Mouse (Mus musculus) cerebellum, adult (tissue): Measurements from ENCODE around the gene Lcn2.

Experiments used
- ATAC-seq: cut with Nextera tagmentation; 2 replicates; pipeline ENCODE4 v1.9.2; 2017; ENCODE audit warnings: mild to moderate bottlenecking, moderate library complexity, mixed read lengths; ENCODE audit not compliant: insufficient number of reproducible peaks, low FRiP score, low TSS enrichment

Lcn2 gene

DNA sequence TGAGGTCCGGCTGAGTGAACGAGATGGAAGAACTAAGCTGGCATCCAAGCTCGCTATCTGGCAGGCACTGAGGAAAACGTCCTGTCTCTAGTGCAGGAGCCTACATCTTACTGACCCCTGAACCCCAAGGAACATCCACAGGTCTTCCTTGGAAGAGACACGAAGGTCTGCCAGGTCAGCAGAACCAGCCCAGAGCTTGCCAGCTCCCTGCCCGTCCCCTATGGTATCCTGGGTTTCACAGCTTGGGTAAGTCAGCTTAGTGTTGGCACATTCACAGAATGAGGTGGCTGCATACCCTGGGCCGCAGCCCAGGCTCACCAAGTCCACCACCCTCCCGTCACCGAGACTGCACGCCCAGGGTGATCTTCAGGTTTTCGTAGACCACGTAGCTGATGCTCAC, 27.7 kb upstream of the Lcn2 start:
- no peak for ATAC-seq

DNA sequence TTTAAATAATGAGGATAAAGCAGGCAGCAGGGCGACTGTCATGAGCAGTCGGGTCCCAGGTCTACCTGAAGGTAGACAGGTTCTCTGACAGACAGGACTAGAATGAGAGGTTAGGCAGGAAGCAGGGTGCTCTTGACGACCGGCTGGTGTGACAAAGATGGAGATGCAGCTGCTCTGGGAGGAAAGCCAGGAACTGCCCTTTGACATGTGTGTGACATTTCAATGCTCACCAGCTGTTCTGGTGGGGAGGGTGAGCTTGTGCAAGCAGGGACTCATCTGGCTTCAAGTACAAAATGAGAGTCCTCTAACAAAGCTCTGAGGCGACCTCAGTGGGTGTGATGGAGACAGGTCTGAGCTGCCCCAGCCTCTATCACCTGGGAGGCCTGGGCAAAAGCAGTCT, 25.9 kb upstream of the Lcn2 start:
- ATAC-seq: no peak

DNA sequence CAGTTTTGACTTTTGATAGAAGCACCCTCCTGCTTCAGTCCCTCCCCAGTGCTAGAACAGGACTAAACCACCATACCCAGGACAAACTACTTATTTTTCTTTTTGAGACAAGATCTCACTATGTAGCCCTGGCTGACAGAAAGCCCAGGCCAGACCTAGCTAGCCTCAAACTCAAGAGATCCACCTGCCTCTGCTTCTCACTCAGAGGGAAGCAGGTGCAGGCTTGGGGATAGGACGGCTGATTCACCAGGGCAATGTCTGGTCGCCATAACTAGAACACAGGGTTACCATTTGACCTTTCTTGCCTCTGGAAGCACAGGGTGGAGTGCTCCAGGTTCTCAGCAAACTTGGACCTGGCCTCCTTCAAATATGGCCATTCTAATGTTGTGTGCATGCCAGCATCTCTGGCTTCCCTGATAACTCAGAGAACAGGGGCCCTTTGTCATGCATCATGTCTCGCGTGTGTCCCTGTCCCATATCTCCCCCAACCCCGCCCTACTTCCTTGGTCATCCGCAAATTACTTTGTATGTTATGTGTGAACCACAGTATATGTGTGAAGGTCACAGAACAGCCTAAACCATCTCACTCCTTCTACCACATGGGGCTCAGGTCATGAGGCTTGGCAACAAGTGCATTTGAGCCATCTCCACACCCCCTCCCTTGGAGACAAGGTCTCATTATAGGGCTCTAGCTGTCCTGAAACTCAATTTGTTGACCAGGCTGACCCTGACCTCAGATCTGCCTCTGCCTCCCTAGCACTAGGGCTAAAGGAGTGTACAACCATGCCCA, 24.9 kb upstream of the Lcn2 start:
- no peak for ATAC-seq

DNA sequence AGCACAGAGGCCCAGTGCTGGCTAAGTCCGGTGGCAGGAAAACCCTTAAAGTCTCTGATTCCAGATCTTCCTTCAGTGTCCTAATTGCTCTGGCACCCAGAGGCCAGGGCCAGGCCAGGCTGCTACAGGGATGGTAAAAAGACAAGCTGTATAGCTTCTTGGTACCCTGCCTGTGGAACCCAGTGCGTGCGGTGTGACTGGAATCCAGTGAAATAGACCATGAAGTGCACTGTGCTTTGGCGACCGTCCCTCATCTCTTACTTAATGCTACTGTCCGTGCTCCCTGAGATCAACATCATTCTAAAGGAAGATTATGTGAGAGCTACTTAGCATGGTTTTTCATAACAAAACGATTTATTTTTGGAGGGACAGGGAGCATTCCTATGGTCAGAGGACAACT, 23.4 kb upstream of the Lcn2 start:
- ATAC-seq: no peak

DNA sequence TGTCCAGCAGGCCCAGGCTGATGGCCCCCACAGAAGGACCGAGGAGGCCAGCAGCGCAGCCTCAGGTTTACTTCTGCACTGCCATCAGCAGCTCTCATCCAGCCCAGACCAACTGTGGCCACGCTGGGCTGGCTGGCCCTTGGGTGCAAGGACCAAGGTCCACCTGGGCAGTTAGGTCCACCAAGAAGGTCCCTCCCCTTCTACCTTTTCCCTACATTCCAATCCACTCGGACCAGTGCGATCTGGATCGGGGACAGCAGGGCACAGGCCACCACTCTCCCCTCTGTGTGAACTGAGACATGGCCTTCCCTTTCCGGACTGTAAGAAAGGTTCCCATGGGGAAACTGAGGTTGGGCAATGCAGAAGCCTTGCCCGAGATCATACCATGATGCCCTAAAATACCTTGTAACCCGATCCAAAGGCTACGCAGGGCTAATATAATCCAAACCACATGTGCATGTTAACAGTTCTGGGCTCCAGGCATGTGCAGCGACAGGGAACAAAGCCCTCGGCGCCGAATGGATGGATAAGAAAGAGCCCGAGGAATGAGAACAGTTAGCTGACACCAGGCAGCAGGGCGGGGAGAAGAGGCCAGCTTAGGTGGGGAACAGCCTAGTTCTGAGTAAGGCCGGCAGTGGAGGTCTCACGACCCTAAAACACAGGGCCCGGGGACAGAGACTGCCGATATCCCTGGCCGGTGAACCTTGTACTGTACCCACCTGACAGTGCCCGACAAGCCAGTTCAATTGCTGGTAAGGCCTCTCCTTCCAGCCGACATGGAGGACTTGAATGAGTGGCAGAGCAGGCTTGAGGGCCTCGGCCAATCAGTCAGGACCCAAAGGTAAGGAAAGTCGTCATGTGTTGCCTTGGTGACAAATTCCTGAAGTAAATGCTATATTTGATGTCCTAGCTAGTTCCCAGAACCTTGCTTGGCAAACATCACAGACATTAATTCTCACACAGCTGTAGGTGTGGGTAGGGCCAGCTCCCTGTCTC, 20.7 kb upstream of the Lcn2 start:
- ATAC-seq: no peak

DNA sequence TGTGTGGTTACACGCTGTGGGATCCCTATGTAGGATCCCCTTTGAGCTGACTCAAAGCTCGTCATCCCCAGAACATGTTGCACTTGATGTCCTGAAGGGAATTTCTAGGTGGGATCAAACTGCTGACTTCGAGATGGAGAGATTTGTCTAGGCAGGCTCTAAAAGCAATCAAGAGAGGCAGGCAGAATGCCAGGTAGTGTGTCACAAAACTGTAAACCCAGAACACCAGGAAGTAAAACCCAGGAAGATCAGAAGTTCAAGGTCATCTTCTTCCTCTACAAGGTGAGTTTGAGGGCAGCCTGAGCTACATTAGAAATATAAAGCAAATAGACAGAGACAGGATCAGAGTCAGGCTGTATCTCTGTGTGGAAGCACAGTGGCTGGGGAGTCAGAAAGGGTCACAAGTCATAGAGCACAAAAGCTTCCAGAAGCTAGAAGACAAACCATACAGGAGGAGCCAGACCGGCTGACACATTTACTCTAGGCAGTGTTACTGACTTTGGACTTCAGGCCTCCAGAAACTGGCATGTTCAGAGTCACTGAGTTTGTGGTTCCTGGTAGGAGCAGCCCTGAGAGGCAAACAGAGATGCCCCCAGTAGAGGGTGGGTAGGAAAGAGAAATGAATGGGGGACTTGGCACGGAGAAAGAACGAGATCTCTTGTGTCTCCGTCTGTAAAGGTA, 19.2 kb upstream of the Lcn2 start:
- ATAC-seq: no peak

DNA sequence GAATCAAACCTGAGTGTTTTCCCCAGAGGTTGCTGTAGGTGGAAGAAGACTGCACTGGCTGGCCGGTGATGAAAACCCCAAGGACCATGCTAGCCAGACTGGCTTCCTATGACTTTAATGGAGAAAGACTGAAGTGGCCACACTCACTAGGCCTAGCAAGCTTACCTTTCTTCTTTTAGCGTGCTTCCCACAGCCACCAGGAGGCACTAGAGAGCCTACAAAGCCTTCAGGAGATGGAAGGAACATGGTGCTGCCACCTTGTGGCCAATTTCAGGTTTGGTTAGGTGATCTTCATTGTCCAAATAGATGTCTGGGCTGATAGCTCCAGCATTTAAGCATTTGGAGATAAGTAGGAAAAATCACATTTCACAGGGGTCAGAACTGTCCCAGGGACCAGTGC, 16.6 kb upstream of the Lcn2 start:
- ATAC-seq: peak; percentile 53; the same call in 1 of the 2 replicates

DNA sequence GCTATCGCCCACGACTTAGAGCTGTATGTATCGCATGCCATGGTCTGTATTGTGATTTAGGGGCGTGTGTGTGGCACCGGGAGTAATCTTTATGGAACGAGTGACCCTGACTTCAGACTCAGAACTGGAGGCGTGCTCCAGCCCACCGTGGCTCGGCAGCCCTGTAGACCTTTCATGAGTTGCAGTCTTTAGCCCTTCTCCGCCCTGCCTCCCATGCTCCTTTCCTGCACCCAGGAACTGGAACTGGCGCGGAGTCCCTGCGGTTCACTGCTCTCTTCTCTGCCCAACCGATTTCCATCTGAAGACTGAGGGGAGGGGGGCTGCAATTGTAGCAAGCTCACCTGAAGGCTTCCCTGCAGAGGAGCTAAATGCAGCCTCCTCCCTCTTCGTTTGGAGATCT, 8.6 kb upstream of the Lcn2 start:
- ATAC-seq: no peak

DNA sequence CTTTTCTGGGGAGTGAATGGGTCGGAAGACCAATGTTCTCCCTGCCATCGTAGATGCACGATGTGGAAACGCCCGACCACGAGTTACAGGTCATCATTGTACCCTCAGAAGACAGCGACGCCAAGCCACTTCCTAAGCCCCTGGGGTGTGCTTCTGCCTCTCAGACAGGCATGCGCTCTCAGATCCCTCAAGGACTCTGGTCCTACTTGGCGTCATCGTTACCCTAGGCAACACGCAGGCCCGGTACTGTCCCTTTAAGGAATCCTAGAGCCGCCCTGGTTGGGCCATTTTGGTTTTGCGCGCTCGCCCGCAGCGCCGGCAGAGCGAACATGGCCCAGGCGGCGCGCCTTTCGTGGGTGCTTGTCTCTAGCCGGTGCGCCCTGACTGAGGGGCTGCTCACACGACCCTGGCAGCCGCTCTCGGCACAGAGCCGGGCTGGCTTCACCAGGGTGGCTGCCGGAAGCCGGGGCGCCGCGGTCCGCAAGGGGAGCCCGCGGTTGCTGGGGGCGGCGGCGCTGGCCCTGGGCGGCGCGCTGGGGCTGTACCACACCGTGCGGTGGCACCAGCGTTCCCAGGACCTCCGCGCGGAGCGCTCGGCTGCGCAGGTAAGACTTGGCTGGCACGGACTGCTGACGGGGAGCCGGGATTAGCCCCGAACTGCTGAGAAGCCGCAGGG, 8.0 kb upstream of the Lcn2 start:
- ATAC-seq: peak; percentile 89

DNA sequence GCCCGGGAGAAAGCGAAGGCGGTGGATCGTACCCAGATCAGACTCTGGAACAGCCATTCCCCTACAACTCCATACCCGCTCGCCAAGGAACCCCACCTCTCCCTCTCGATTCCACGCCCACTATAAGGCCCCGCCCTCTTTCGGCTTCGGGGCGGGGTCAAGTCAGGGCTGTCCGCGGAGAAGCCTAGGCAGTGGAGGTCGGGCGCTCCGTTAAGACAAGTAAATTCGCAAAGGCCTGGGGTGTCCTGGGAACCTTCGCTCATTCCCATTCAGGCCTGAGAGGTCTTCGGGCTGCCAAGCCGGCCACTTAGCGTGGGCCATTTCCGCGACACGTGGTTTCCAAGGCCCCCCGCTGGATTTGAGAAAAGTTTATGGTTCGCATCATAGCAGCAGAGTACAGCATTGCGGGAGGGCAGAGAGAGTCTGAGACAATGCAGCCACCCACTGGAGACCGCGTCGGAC, 7.5 kb upstream of the Lcn2 start, which contains the start of gene Ptges2:
Gene Ptges2 (plus strand): TSS at position 413 of the 462 bp plus-strand sequence.
- peak; percentile 74 for ATAC-seq

DNA sequence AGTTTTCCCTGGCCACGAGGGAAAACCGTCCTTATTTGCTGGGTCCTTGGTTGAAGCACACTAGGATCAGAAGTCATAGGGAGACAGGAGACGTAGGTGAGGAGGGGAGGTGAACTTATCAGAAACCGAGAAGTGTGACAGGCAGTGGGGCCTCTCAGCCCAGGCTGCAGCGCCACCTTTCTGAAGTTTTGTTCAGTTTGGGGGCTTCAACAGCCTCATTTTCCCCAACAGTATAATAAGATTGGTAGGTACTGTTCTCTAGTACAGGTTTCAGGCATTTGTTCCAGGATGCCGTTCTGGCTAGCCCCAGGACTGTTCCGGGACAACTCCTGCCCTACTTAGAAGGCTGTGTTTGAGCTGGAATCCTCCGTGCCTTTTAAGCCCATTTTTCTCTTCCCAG, 6.9 kb upstream of the Lcn2 start:
- no peak for ATAC-seq

DNA sequence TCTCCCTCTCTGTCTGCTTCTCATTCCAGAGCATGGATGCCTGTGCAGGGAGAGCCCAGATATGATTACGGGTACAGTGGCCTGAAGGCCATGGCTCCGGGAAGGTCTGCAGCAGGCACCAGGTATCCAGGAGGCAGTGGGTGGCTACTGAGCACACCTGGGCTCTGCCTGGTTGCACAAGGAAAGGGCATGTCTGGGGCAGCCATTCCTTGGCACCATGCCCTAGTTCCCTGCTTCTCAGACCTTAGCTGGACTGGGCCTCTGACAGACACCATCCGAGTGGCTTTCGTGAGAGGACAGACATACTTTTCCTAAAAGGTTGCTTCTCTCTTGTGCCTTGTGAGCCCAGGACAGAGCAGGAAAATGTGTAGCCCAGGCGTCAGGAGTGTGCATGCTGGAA, 4.0 kb upstream of the Lcn2 start:
- ATAC-seq: no peak

DNA sequence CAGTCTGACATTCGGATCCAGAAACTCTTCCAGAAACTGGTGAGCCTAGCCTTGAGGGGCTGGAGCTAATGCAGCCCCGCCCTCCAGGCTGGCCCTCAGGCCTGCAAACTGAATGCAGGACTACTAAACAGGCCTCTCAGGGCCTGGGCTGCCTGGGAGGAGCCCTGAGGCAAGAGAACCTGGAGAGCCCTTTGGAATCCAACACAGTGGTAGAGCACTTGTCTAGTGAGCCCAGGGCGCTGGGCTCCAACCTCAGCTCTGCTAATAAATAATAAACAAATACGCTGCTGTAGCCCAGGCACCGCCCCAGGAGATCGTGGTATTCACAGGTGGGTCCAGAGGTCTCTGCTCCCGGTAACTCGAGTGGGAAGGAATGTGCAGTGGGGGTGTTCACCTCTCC, 2.8 kb upstream of the Lcn2 start:
- no peak for ATAC-seq

DNA sequence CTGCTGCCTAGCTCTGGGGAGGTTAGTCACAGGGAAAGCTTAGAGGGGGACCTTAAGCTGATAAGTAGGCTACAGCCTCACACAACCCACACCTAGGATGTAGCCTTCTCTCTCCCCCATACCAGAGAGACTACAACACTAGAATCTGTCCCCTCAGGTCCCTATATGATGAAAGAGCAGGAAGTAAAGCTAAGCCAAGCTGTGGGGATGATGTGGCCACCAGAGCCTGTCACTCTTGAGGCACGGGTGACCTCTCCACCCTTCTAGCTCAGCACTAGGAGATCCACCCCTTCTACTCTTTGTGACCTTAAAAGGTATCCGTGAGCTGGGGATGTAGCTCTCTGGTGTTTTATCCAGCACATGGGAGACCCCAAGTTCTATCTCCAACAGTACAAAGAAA, 1.1 kb upstream of the Lcn2 start:
- ATAC-seq: no peak

DNA sequence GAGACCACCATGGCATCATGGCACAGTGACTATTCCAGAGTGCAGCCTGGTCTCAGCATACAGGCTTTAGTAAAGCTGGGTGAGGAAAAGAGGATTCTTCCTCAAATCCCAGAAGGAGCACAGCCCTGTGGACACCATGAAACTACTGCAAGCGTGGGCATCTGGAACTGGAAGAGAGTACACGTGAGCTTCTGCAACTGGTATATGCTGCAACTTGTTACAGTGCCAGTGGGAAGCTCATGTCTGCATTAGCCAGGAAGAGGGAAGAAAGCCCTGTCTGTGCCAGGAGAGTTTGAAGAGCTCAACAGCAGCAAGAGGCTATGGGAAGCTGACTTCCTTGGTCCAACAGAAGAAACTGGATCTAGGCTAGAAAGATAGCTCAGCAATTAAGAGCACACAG, 5.4 kb downstream of the Lcn2 start:
- no peak for ATAC-seq

DNA sequence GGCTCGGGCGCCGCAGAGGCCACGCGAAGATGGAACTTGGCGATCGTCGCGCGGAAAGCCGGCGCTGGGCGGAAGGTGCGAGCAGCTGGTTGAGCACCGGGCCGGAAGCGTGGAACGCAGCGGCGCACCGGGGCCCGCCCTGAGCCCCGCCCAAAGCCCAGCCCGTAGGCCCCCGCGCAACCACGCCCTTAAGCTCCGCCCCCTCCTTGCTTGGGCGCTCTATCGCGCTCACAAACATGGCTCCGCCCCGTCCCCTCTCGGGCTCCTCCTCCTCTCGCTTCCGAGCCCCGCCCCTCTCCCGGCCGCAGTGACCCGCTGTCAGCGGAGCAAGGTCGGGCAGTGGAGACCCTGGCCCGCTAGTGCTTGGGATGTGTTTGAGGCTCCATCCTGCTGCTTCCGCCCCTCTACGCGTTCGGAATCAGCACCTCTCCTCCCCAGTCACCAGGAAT, 6.3 kb downstream of the Lcn2 start, which contains the start of gene 1110008P14Rik:
Gene 1110008P14Rik (minus strand): TSS at position 164 of the 449 bp plus-strand sequence.
- ATAC-seq: peak; percentile 74

DNA sequence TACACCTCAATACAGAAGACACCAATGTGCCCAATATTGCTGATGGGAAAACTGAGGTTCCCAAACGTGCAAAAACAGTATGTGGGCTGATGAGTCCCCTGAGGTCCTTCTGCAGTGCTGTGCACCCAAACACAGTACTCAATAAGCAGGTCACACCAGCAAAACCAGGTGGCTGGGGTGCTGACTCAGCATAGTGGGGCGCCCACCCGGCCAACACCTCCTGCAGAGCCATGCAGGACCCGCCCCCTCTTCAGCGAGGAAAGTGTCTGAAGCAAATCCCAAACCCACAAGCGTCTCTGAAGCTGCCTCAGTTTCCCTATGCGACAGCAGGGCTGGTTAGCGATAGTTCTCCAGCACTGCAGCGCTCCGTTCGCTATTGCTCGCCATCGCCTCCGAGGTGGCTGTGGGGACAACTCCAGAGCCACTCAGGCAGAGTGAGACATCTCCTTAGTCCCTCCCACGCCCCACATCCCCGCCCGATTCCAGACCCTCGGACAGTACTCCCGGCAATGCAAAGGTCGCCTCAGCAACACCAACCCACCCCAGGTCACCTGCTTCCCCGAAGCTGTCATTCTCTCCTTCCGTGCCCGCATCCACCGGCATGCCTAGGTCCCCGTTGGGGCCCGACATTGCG, 6.8 kb downstream of the Lcn2 start:
- peak; percentile 33; the same call in 1 of the 2 replicates for ATAC-seq

DNA sequence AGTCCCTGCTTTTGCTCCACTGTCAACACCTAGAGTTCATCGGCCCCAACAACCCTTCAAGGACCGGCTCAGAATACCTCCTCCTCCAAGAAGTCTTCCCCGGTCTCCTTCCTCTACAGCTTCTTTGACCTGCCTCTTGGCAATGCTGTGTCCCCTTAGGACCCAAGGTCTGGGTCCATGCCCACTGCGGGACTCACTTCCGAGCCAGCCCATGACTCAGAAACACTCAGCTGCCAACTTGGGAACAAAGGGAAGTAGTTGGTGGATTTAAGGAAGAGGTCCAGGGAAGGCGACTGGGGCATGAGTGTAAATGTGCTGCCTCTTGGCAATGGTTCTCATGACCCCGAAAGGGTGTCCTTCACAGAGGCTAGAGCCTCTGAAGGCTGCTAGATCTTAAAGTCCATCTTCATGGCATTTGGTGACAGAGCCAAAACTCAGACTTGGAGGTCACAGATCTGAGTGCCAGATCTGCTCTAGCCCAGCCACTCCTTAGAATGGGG, 8.0 kb downstream of the Lcn2 start:
- no peak for ATAC-seq

DNA sequence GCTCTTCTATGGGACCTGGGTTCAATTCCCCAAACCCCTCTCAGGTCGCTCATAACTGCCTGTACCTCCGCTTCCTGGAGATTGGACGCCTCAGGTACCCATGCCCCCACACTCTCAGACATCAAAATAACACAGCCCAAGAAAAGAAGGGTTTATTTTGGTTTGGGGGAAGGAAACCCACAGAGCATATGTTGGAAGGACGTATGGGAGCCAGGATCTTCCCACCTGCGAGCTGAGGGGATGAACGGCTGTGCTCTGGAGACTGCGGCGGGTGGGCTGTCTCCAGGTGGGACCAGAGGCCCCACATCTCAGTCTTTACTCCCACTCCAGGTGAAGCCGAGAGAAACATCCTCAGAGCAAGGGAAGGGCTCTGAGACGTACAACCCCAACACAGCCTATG, 11.1 kb downstream of the Lcn2 start:
- ATAC-seq: no peak
